Mouse (Mus musculus): ENCODE measurements around the gene Tbc1d9. TPM values are rescaled to one million over a fixed set of nuclear protein-coding genes. Genes with fewer than 3 reads are reported as not detected.

Gene Tbc1d9
- polyA plus RNA-seq (2021; fragmentation: Nextera tagmentation), result 4.8 and 7.6 TPM in 2 replicates
- long read RNA-seq, experiment 1, partial matches to known transcripts, result 2 of 6 reads
- long read RNA-seq, experiment 1, other reads (novel, unspliced or antisense), result 4 of 6 reads
- long read RNA-seq, experiment 2, full-length matches to known transcripts, result 3 of 10 reads
- long read RNA-seq, experiment 2, partial matches to known transcripts, result 3 of 10 reads
- long read RNA-seq, experiment 2, other reads (novel, unspliced or antisense), result 4 of 10 reads

DNA sequence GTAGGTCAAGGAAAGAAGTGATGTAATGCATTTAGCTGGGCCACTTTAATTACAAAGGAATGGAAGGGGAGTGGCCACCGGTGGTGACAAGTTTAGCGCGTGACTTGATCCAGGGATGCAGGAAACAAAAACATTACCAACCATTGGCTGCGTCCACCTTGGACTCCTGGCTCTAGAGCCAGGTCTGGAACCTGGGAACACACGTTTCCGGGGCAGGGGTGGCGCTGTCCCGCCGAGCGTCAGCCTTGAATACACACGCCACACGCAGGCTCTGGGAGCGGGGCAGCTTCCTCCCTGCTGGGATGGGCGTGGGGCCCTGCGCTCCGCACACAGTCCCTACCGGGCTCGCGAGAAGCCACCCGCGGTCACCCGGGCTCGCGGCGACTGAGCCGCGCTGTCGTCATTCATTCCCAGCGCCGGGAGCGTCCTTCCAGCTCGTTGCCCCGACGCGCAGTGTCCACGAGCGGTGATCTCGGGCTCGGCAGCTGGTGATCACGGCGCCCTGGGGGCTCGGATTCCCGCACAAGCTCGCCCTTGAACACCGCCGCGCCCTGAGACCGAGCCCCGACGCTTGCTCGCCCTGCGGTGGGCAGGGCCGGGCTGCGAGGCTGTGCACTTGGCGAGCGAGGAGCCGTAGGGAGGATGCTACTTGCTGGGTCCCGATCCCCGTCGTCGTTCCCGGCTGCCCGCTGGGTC, at the start of gene Tbc1d9:
Gene Tbc1d9 (plus strand): TSS at position 118 of the 696 bp plus-strand sequence.

DNA sequence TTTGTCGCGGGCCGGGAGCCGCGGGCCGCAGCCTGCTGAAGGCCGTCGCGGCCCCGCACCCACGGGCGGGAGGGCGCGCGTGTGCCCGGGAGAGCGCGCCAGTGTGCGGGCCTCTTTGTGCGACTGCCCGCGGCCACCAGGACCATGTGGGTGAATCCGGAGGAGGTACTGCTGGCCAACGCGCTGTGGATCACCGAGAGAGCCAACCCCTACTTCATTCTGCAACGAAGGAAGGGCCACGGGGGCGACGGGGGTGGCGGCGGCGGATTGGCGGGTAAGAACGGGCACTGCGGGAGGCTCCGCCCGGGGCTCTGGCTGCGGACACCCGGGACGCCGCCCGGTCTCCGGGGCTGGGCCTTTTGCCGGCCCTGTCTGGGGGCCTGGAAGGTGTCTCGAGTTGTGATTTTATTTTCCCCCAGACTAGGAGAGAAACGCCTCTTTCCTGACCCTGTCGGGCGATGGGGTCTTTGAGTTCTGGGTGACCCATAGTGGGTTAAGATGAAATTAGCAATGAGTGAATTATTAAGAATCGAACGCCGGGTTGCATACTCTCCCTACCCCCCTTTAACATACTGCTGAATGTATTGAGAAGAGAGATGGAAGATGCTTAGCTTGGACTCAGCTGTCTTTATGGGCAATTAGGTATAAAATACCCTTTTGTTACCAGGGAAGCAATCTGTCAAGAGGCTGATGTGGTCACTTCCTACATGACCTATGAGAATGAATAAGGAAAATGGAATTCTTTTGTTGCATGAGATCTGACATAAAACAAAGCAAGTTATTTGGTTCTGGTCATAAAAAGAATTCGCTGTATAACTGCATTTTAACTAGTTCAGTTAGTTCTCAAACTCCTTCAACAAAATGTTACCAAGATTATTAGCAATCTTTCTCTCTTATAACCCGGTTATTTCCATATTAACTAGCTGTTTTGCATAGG, 1.0 kb downstream of the Tbc1d9 start, which contains the start of gene Gm10645:
Gene Gm10645 (minus strand): TSS at position 240 of the 937 bp plus-strand sequence.

DNA sequence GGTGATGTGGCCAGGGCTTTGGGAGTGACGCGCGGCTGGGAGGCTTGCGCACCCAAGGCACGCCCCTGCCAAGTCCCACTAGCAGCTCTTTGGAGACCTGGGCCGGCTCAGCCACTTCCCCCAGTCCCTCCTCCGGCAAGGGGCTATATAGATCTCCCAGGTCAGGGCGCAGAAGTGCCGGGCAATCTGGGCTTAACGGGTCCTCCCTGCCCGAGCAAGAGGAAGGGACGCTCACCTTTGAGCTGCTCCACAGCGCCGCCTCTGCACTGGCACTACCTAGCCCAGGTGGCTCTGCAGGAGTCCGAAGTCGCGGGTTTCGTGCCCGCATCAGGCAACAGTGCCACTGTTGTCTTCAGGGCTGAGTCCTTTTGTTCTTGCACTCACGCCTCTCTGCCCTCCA, 125.0 kb downstream of the Tbc1d9 start, which contains the start of gene Ucp1:
Gene Ucp1 (plus strand): TSS at position 177 of the 400 bp plus-strand sequence.

Other genes starting within 250 kb of the Tbc1d9 start
- 5.7 and 6.0 TPM in 2 replicates for gene Gm10645, start 818 bp downstream of the Tbc1d9 start, polyA plus RNA-seq (2021; fragmentation: Nextera tagmentation)
- not detected in 2 replicates for gene Ucp1, start 125.0 kb downstream of the Tbc1d9 start, polyA plus RNA-seq (2021; fragmentation: Nextera tagmentation)
- gene Elmod2, start 167.1 kb downstream of the Tbc1d9 start, polyA plus RNA-seq (2021; fragmentation: Nextera tagmentation), result 2.7 and 3.7 TPM in 2 replicates
- gene Mgat4d, start 183.1 kb downstream of the Tbc1d9 start, polyA plus RNA-seq (2021; fragmentation: Nextera tagmentation), result not detected in 2 replicates
- gene Clgn, start 224.5 kb downstream of the Tbc1d9 start, polyA plus RNA-seq (2021; fragmentation: Nextera tagmentation), result 2.0 and 2.4 TPM in 2 replicates